Mouse (Mus musculus): ENCODE results near the gene Pfkl. TPM values are rescaled to one million over a fixed set of nuclear protein-coding genes. Genes with fewer than 3 reads are reported as not detected.

Gene Pfkl
- polyA plus RNA-seq, 1 experiment from 2014 or later = 148 TPM

GRCm38 (mm10) chr10:77984660-77985059, 25.2 kb downstream of the Pfkl start:
- Histone ChIP-seq H3K9ac (no peak overlapping the region), H3K4me3 (replicated peaks) (no peak overlapping the region), H3K27ac (replicated peaks) (no peak overlapping the region), H3K4me2 (replicated peaks) (no peak overlapping the region), H3K9me3 (replicated peaks) (no peaks in the 10 kb centered on the region), H3K4me1 (0 out of 2 replicates have a peak, but pooled peaks cover under 1% of the 10 kb centered on the region), H3K27me3 (no peaks in the 10 kb centered on the region), H3K36me3 (peaks cover 44% of the 10 kb centered on the region)
- ATAC-seq (ENCODE audit: insufficient number of reproducible peaks, low FRiP score, low TSS enrichment, low read depth) = peak; percentile 68; the same call in 1 of the 2 replicates
- WGBS = under 1% methylated on average over 4 of the region's 4 CpGs

GRCm38 (mm10) chr10:77978351-77979350, 31.2 kb downstream of the Pfkl start, which contains the start of gene 1810043G02Rik:
Gene 1810043G02Rik (plus strand): TSS chr10:77978524.
- peak within 1 kb of the TSS; percentile 74 for H3K4me2 ChIP-seq (replicated peaks)
- H3K9ac ChIP-seq = peak within 1 kb of the TSS; percentile 64
- no peaks in the 10 kb centered on the region for H3K27me3 ChIP-seq
- peak within 1 kb of the TSS; percentile 49; the same call in 1 of the 2 replicates for H3K27ac ChIP-seq (replicated peaks)
- peak; percentile 95 for ATAC-seq (ENCODE audit: insufficient number of reproducible peaks, low FRiP score, low TSS enrichment, low read depth)
- peaks cover 15% of the 10 kb centered on the region; the same call in 1 of the 2 replicates for H3K36me3 ChIP-seq
- peaks cover 15% of the 10 kb centered on the region for H3K4me1 ChIP-seq
- no peaks in the 10 kb centered on the region for H3K9me3 ChIP-seq (replicated peaks)
- WGBS = under 1% methylated on average over 57 of the region's 57 CpGs
- H3K4me3 ChIP-seq (replicated peaks) = peak within 1 kb of the TSS; percentile 65

- H3K4me1 ChIP-seq = peaks cover 15% of the 10 kb centered on the region
- no peak for ATAC-seq (ENCODE audit: insufficient number of reproducible peaks, low FRiP score, low TSS enrichment, low read depth)
- H3K9ac ChIP-seq = no peak overlapping the region
- no peaks in the 10 kb centered on the region for H3K9me3 ChIP-seq (replicated peaks)
- 57% methylated on average over 8 of the region's 8 CpGs for WGBS
- peaks cover 13% of the 10 kb centered on the region; the same call in 1 of the 2 replicates for H3K36me3 ChIP-seq
- no peak overlapping the region for H3K4me3 ChIP-seq (replicated peaks)
- H3K27ac ChIP-seq (replicated peaks) = no peak overlapping the region
- no peak overlapping the region for H3K4me2 ChIP-seq (replicated peaks)
- no peaks in the 10 kb centered on the region for H3K27me3 ChIP-seq
These were observed 33.3 kb downstream of the Pfkl start for GRCm38 (mm10) chr10:77976458-77977150.

GRCm38 (mm10) chr10:77975653-77976052, 34.2 kb downstream of the Pfkl start:
- H3K4me3 ChIP-seq (replicated peaks) = no peak overlapping the region
- H3K36me3 ChIP-seq = 0 out of 2 replicates have a peak, but pooled peaks cover 5% of the 10 kb centered on the region
- ATAC-seq (ENCODE audit: insufficient number of reproducible peaks, low FRiP score, low TSS enrichment, low read depth) = no peak
- H3K27me3 ChIP-seq = no peaks in the 10 kb centered on the region
- 43% methylated on average over 4 of the region's 4 CpGs for WGBS
- no peak overlapping the region for H3K9ac ChIP-seq
- H3K4me1 ChIP-seq = peaks cover 15% of the 10 kb centered on the region
- H3K9me3 ChIP-seq (replicated peaks) = no peaks in the 10 kb centered on the region
- H3K27ac ChIP-seq (replicated peaks) = no peak overlapping the region
- H3K4me2 ChIP-seq (replicated peaks) = no peak overlapping the region

GRCm38 (mm10) chr10:77974811-77975210, 35.1 kb downstream of the Pfkl start:
- peaks cover 8% of the 10 kb centered on the region; the same call in 1 of the 2 replicates for H3K27me3 ChIP-seq
- peaks cover 16% of the 10 kb centered on the region for H3K4me1 ChIP-seq
- 70% methylated on average over 5 of the region's 5 CpGs for WGBS
- H3K36me3 ChIP-seq = no peaks in the 10 kb centered on the region
- H3K9ac ChIP-seq = no peak overlapping the region
- H3K4me2 ChIP-seq (replicated peaks) = no peak overlapping the region
- H3K9me3 ChIP-seq (replicated peaks) = no peaks in the 10 kb centered on the region
- no peak for ATAC-seq (ENCODE audit: insufficient number of reproducible peaks, low FRiP score, low TSS enrichment, low read depth)
- H3K4me3 ChIP-seq (replicated peaks) = no peak overlapping the region
- no peak overlapping the region for H3K27ac ChIP-seq (replicated peaks)

- Histone ChIP-seq H3K9ac (no peak overlapping the region), H3K27ac (replicated peaks) (no peak overlapping the region), H3K36me3 (no peaks in the 10 kb centered on the region), H3K27me3 (peaks cover 11% of the 10 kb centered on the region; the same call in 1 of the 2 replicates), H3K4me1 (peaks cover 17% of the 10 kb centered on the region), H3K4me2 (replicated peaks) (no peak overlapping the region), H3K9me3 (replicated peaks) (no peaks in the 10 kb centered on the region), H3K4me3 (replicated peaks) (no peak overlapping the region)
- no peak for ATAC-seq (ENCODE audit: insufficient number of reproducible peaks, low FRiP score, low TSS enrichment, low read depth)
- 64% methylated on average over 5 of the region's 5 CpGs for WGBS
These were observed 35.6 kb downstream of the Pfkl start for GRCm38 (mm10) chr10:77974323-77974722.

- Histone ChIP-seq H3K4me1 (peaks cover 10% of the 10 kb centered on the region), H3K4me2 (replicated peaks) (no peak overlapping the region), H3K27ac (replicated peaks) (no peak overlapping the region), H3K9ac (no peak overlapping the region), H3K4me3 (replicated peaks) (no peak overlapping the region), H3K9me3 (replicated peaks) (no peaks in the 10 kb centered on the region), H3K27me3 (peaks cover 28% of the 10 kb centered on the region), H3K36me3 (no peaks in the 10 kb centered on the region)
- 60% methylated on average over 17 of the region's 17 CpGs for WGBS
- ATAC-seq (ENCODE audit: insufficient number of reproducible peaks, low FRiP score, low TSS enrichment, low read depth) = no peak
These were observed 38.0 kb downstream of the Pfkl start for GRCm38 (mm10) chr10:77971709-77972553.

- Histone ChIP-seq H3K9me3 (replicated peaks) (no peaks in the 10 kb centered on the region), H3K27ac (replicated peaks) (no peak overlapping the region), H3K9ac (no peak overlapping the region), H3K27me3 (peaks cover 28% of the 10 kb centered on the region), H3K36me3 (no peaks in the 10 kb centered on the region), H3K4me3 (replicated peaks) (no peak overlapping the region), H3K4me1 (peaks cover 10% of the 10 kb centered on the region), H3K4me2 (replicated peaks) (no peak overlapping the region)
- no peak for ATAC-seq (ENCODE audit: insufficient number of reproducible peaks, low FRiP score, low TSS enrichment, low read depth)
- 80% methylated on average over 10 of the region's 10 CpGs for WGBS
These were observed 38.7 kb downstream of the Pfkl start for GRCm38 (mm10) chr10:77971191-77971590.

GRCm38 (mm10) chr10:77970481-77970880, 39.4 kb downstream of the Pfkl start, which contains the start of gene Trpm2:
Gene Trpm2 (minus strand): TSS chr10:77970563.
- no peaks in the 10 kb centered on the region for H3K9me3 ChIP-seq (replicated peaks)
- H3K4me2 ChIP-seq (replicated peaks) = peak within 1 kb of the TSS; percentile 58
- ATAC-seq (ENCODE audit: insufficient number of reproducible peaks, low FRiP score, low TSS enrichment, low read depth) = no peak
- WGBS = 87% methylated on average over 6 of the region's 6 CpGs
- H3K4me3 ChIP-seq (replicated peaks) = peak within 1 kb of the TSS; percentile 32
- no peak within 1 kb of the TSS for H3K9ac ChIP-seq
- no peak within 1 kb of the TSS for H3K27ac ChIP-seq (replicated peaks)
- peaks cover 10% of the 10 kb centered on the region for H3K4me1 ChIP-seq
- no peaks in the 10 kb centered on the region for H3K36me3 ChIP-seq
- peaks cover 28% of the 10 kb centered on the region for H3K27me3 ChIP-seq

GRCm38 (mm10) chr10:77969973-77970325, 39.9 kb downstream of the Pfkl start:
- Histone ChIP-seq H3K4me2 (replicated peaks) (peak overlapping the region; percentile 58), H3K9ac (no peak overlapping the region), H3K36me3 (no peaks in the 10 kb centered on the region), H3K27ac (replicated peaks) (no peak overlapping the region), H3K4me1 (peaks cover 10% of the 10 kb centered on the region), H3K9me3 (replicated peaks) (no peaks in the 10 kb centered on the region), H3K27me3 (peaks cover 28% of the 10 kb centered on the region), H3K4me3 (replicated peaks) (peak overlapping the region; percentile 32)
- WGBS = 17% methylated on average over 8 of the region's 8 CpGs
- ATAC-seq (ENCODE audit: insufficient number of reproducible peaks, low FRiP score, low TSS enrichment, low read depth) = no peak

Measured in embryonic facial prominence, embryonic 15.5 days (tissue).